Mouse (Mus musculus): Measurements from ENCODE around the gene Cdk6.

GRCm38 (mm10) chr5:3395020-3395419, 53.7 kb downstream of the Cdk6 start:
- TF ChIP-seq CTCF (IDR thresholded peaks at IDR 0.05; ENCODE audit: insufficient read depth, low read depth, low read length) (no peak), POLR2A (IDR thresholded peaks at IDR 0.05; ENCODE audit: insufficient read depth, low read depth, low read length) (no peak)

Measured in olfactory bulb, adult 2 months (tissue).